Mouse (Mus musculus): Measurements from ENCODE around the gene Pmfbp1. TPM values are rescaled to one million over a fixed set of nuclear protein-coding genes. Genes with fewer than 3 reads are reported as not detected.

The Pmfbp1 gene
- polyA plus RNA-seq (2012): not detected in 2 replicates

DNA sequence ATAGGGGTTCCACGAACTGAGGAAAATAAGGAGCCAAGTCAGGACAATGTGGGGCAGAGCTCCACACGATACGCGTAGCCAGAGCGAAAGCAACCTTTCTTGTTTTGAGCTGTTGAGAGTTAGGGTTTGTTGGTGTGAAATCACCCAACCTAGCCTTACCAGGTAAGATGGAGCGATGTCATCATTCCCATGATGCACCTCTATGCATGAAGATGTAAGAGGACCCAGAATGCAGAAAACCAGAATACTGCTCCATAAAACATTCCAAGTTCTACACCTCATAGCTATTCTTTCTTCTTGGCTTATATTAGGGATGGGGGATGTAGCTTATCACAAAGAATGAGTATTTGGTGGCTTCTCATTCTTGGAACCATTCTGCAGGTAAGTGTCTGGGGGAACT lies at the start of gene Pmfbp1:
Gene Pmfbp1, plus strand, starts transcription at position 301 of the 400 bp plus-strand sequence.

DNA sequence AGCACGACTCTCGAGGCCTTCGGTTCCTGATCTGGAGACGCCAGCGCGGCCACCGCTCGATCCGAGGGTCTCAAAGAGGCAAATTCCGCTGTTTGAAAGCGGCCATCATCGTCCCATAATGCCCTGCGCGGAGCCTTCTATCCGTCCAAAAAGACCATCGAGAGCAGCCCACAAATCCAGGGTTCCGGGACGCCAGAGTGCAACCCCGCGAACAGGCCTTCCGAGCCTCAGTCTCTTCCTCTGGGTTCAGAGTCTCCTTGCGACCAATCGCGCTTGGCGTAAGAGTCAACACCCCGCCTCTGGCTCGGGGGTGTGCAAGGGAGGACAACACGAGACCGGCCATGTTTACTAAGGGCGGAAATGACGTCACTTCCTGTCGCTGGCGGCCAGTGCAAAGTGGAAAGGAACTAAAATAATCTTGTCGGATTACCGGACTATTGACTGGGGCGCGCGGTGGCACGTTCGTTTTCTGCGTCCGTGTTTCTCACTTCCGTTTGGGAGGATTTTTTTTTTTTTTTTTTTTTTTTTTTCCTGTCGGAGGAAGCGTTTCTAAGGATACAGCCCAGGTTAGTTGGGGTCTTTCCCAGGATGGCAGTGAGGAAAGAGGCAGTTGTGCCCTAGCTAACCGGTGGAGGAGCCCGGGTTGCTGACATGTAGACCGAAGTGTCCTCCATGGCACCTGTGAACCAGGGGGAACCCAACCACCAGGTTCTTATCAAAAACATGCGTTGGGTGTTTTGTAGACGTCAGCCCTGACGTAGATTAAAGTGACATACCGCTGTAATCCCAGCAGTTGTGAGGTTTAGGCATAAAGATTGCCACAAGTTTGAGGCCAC lies 71.9 kb downstream of the Pmfbp1 start, which contains the start of the genes Dhx38 and Txnl4b:
Gene Dhx38, minus strand, starts transcription at position 364 of the 836 bp plus-strand sequence.
Gene Txnl4b, plus strand, starts transcription at position 395 of the 836 bp plus-strand sequence.

GRCm38 (mm10) chr8:109578900-109579301 lies 85.1 kb downstream of the Pmfbp1 start, which contains the start of gene Hp:
Gene Hp (minus strand): TSS chr8:109579172.

Other genes starting within 250 kb of the Pmfbp1 start
- gene Dhx38, start 71.8 kb downstream of the Pmfbp1 start, polyA plus RNA-seq (2012): 65.0 and 84.0 TPM in 2 replicates
- gene Txnl4b, start 71.9 kb downstream of the Pmfbp1 start, polyA plus RNA-seq (2012): 4.4 and 6.3 TPM in 2 replicates
- gene Hp, start 85.1 kb downstream of the Pmfbp1 start, polyA plus RNA-seq (2012): 169 and 305 TPM in 2 replicates
- gene Dhodh, start 114.6 kb downstream of the Pmfbp1 start, polyA plus RNA-seq (2012): 64.5 and 65.1 TPM in 2 replicates
- gene Pkd1l3, start 120.5 kb downstream of the Pmfbp1 start, polyA plus RNA-seq (2012): 0.23 and 0.38 TPM in 2 replicates
- 21.3 and 25.2 TPM in 2 replicates for gene Ist1, start 199.2 kb downstream of the Pmfbp1 start, polyA plus RNA-seq (2012)
- gene Zfp821, start 211.5 kb downstream of the Pmfbp1 start, polyA plus RNA-seq (2012): 5.4 and 6.7 TPM in 2 replicates
- gene Atxn1l, start 243.7 kb downstream of the Pmfbp1 start, polyA plus RNA-seq (2012): 17.8 and 24.3 TPM in 2 replicates